Mouse (Mus musculus) limb, embryonic 10.5 days (tissue): ENCODE data around the gene Zfp280d. TPM values are rescaled to one million over a fixed set of nuclear protein-coding genes. Genes with fewer than 3 reads are reported as not detected.
"Not testable (repeated sequence)": the region's sequence is repeated elsewhere in the genome, so short reads cannot be mapped to it uniquely, and the experiment has no call there.

Experiments used
- DNase-seq: peaks from one replicate; pipeline ENCODE4 v3.0.0-alpha.2; 2017; ENCODE audit warnings: low spot score
- H3K27ac ChIP-seq: fragments of 300-500 bp; sonication (generic); 2 replicates; pipeline ENCODE4 v1.5.1; 2016; ENCODE audit warnings: mild to moderate bottlenecking
- H3K27me3 ChIP-seq: fragments of 300-500 bp; sonication (generic); 2 replicates; pipeline ENCODE4 v1.6.1; 2016; ENCODE audit warnings: low read depth, mild to moderate bottlenecking; ENCODE audit not compliant: poor library complexity, severe bottlenecking
- H3K36me3 ChIP-seq: fragments of 300-500 bp; sonication (generic); 2 replicates; pipeline ENCODE4 v1.6.1; 2016; ENCODE audit warnings: mild to moderate bottlenecking, moderate library complexity
- H3K4me1 ChIP-seq: fragments of 300-500 bp; sonication (generic); 2 replicates; pipeline ENCODE4 v1.6.1; 2016
- H3K4me3 ChIP-seq: fragments of 300-500 bp; sonication (generic); 2 replicates; pipeline ENCODE4 v1.5.1; 2016; ENCODE audit warnings: mild to moderate bottlenecking, moderate library complexity
- H3K9me3 ChIP-seq: fragments of 300-500 bp; sonication (generic); replicated peaks from 2 replicates; pipeline ENCODE4 v1.6.1; 2016; ENCODE audit warnings: mild to moderate bottlenecking
- WGBS: fragments of 180-500 bp; shearing (Covaris S2); methylation state at CpG from one replicate; pipeline ENCODE4 v1.1.7; 2016; 5-methylcytosine and 5-hydroxymethylcytosine counted together
- polyA plus RNA-seq: library from polyadenylated mRNA; unstranded; fragments of >200 nt; fragmentation: Nextera tagmentation; extraction: Ambion mirVana; gene quantifications from 2 replicates; pipeline ENCODE4 v1.2.1, GENCODE M21; 2016

The Zfp280d gene
- polyA plus RNA-seq, 1 experiment from 2014 or later: 51.8 TPM

- Histone ChIP-seq H3K4me1 (no peaks in the 10 kb centered on the region), H3K36me3 (no peaks in the 10 kb centered on the region), H3K27ac (no peak overlapping the region), H3K4me3 (no peak overlapping the region), H3K27me3 (no peaks in the 10 kb centered on the region), H3K9me3 (no peaks in the 10 kb centered on the region)
- DNase-seq: no peak
- 85% methylated on average over 7 of the region's 7 CpGs for WGBS
Measured at GRCm38 (mm10) chr9:72385786-72386185, 111.1 kb downstream of the Zfp280d start.

DNA sequence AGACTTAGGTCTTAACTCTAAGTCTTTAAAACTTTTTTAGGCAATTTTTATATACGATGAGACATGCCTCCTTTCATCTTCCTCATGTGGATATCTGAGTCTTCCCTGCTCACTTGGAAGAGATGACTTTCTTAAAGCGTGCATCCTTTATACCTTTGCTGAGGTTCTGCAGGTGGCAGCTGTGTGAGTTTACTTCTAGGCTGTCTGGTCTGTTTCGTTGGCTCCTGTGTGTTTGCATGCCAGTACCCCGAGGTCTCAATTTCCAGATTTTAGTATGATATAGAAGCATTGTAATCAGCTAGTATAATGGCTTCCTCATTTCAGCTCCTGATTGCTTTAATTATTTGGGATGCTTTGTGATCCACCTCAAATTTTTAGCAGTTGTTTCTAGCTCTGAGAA is 114.3 kb downstream of the Zfp280d start:
- H3K27me3 ChIP-seq: no peaks in the 10 kb centered on the region
- H3K9me3 ChIP-seq: no peaks in the 10 kb centered on the region
- H3K4me3 ChIP-seq: no peak overlapping the region
- no peak overlapping the region for H3K27ac ChIP-seq
- no peaks in the 10 kb centered on the region for H3K36me3 ChIP-seq
- no peak for DNase-seq
- WGBS: 88% methylated on average over 4 of the region's 4 CpGs
- H3K4me1 ChIP-seq: peaks cover 15% of the 10 kb centered on the region

- no peak overlapping the region for H3K27ac ChIP-seq
- 80% methylated on average over 14 of the region's 14 CpGs for WGBS
- no peak overlapping the region for H3K4me3 ChIP-seq
- H3K36me3 ChIP-seq: no peaks in the 10 kb centered on the region
- H3K4me1 ChIP-seq: peaks cover 15% of the 10 kb centered on the region
- no peaks in the 10 kb centered on the region for H3K9me3 ChIP-seq
- no peaks in the 10 kb centered on the region for H3K27me3 ChIP-seq
- DNase-seq: no peak
Measured at GRCm38 (mm10) chr9:72389431-72390002, 114.9 kb downstream of the Zfp280d start.

- DNase-seq: no peak
- Histone ChIP-seq H3K4me3 (no peak overlapping the region), H3K36me3 (no peaks in the 10 kb centered on the region), H3K9me3 (no peaks in the 10 kb centered on the region), H3K27me3 (no peaks in the 10 kb centered on the region), H3K27ac (no peak overlapping the region), H3K4me1 (peaks cover 22% of the 10 kb centered on the region)
- WGBS: 91% methylated on average over 12 of the region's 12 CpGs
Measured at GRCm38 (mm10) chr9:72390321-72391077, 115.8 kb downstream of the Zfp280d start.

GRCm38 (mm10) chr9:72392686-72393085 is 118.0 kb downstream of the Zfp280d start:
- Histone ChIP-seq H3K36me3 (no peaks in the 10 kb centered on the region), H3K4me1 (peaks cover 22% of the 10 kb centered on the region), H3K4me3 (no peak overlapping the region), H3K9me3 (no peaks in the 10 kb centered on the region), H3K27me3 (no peaks in the 10 kb centered on the region), H3K27ac (no peak overlapping the region)
- no peak for DNase-seq
- WGBS: 80% methylated on average over 7 of the region's 7 CpGs

DNA sequence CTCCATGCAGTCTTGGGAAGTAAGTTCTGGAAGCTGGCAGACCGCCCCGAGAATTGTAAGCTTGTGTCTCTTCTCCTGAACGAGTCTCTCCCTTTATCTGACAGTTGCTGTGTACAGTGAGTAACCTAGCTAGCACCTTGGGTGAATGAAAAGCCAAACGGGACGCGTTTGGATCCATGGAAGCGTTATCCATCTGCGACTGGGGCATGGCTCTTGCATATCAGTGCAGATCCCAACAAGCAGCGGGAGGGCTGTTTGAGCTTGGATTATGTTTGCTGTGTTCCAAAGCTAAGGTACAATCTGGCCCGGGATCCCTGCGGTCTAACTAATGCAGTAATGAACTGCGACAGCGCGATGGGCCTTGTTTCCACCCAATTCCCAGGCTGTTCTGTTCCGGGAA is 118.6 kb downstream of the Zfp280d start:
- 89% methylated on average over 15 of the region's 15 CpGs for WGBS
- Histone ChIP-seq H3K4me1 (peaks cover 22% of the 10 kb centered on the region), H3K27me3 (no peaks in the 10 kb centered on the region), H3K9me3 (no peaks in the 10 kb centered on the region), H3K27ac (no peak overlapping the region), H3K4me3 (no peak overlapping the region), H3K36me3 (no peaks in the 10 kb centered on the region)
- no peak for DNase-seq

GRCm38 (mm10) chr9:72393869-72394341 is 119.2 kb downstream of the Zfp280d start:
- Histone ChIP-seq H3K27me3 (no peaks in the 10 kb centered on the region), H3K27ac (no peak overlapping the region), H3K36me3 (no peaks in the 10 kb centered on the region), H3K4me3 (no peak overlapping the region), H3K9me3 (no peaks in the 10 kb centered on the region), H3K4me1 (peaks cover 22% of the 10 kb centered on the region)
- WGBS: 84% methylated on average over 8 of the region's 8 CpGs
- DNase-seq: no peak

- H3K4me1 ChIP-seq: peaks cover 2% of the 10 kb centered on the region; the same call in 1 of the 2 replicates
- H3K36me3 ChIP-seq: no peaks in the 10 kb centered on the region
- no peak overlapping the region for H3K4me3 ChIP-seq
- no peaks in the 10 kb centered on the region for H3K9me3 ChIP-seq
- DNase-seq: no peak
- no peaks in the 10 kb centered on the region for H3K27me3 ChIP-seq
- H3K27ac ChIP-seq: no peak overlapping the region
- WGBS: 54% methylated on average over 4 of the region's 4 CpGs
Measured at GRCm38 (mm10) chr9:72400121-72400520, 125.5 kb downstream of the Zfp280d start.

GRCm38 (mm10) chr9:72401769-72402168 is 127.1 kb downstream of the Zfp280d start:
- DNase-seq: not testable (repeated sequence)
- whole genome bisulfite sequencing: 67% methylated on average over 4 of the region's 4 CpGs

DNA sequence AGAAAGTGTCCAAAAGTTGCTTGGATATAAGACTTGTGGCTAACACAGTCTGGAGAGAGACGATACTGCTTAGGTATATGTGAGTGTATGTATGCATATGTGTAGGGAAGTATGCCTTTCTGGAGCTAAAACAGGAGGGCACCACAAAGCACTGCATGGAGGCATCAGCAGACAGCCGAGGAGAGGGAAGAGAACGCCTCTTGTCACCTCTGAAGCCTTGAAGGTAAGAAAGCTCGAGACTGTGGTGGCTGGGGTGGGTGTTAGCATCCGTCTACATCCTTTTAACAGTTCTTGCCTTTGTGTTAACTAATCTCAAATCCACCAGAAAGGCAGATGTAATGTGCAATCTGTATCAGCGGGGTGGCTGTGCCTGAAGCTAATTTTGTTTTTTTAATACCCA is 128.8 kb downstream of the Zfp280d start:
- Histone ChIP-seq H3K4me1 (peaks cover 4% of the 10 kb centered on the region), H3K36me3 (no peaks in the 10 kb centered on the region), H3K9me3 (no peaks in the 10 kb centered on the region), H3K27ac (no peak overlapping the region), H3K4me3 (no peak overlapping the region), H3K27me3 (no peaks in the 10 kb centered on the region)
- WGBS: 78% methylated on average over 6 of the region's 6 CpGs
- no peak for DNase-seq

More at GRCm38 (mm10) chr9:72401769-72402168, 127.1 kb downstream of the Zfp280d start:
- H3K9me3 ChIP-seq, H3K4me1 ChIP-seq, H3K36me3 ChIP-seq, H3K27me3 ChIP-seq, H3K27ac ChIP-seq, H3K4me3 ChIP-seq: not testable (repeated sequence)

DNA sequence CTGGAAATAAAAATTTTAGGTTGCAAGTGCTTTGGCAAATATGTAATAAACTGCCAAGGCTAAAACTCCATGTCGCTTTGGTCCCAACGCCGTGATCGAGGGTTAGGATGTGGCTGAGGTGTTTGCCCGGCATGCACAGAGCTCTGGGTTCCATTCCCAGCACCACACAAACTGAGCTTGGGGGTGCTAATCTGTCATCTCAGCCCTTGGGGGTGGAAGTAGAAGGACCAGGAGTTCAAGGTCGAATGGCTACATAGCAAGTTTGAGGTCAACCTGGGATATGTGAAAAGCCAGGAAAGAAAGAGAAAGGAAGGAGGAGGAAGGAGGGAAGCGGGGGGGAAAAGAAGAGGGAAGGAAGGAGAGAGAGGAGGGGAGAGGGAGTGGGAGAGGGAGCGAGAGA is 129.8 kb downstream of the Zfp280d start:
- H3K9me3 ChIP-seq: no peaks in the 10 kb centered on the region
- 90% methylated on average over 8 of the region's 8 CpGs for WGBS
- no peaks in the 10 kb centered on the region for H3K27me3 ChIP-seq
- no peaks in the 10 kb centered on the region for H3K36me3 ChIP-seq
- no peak overlapping the region for H3K27ac ChIP-seq
- H3K4me3 ChIP-seq: no peak overlapping the region
- DNase-seq: no peak
- peaks cover 4% of the 10 kb centered on the region for H3K4me1 ChIP-seq

GRCm38 (mm10) chr9:72404934-72405333 is 130.3 kb downstream of the Zfp280d start:
- WGBS: 72% methylated on average over 3 of the region's 3 CpGs
- DNase-seq: no peak
- H3K27ac ChIP-seq: no peak overlapping the region
- H3K4me3 ChIP-seq: no peak overlapping the region
- no peaks in the 10 kb centered on the region for H3K36me3 ChIP-seq
- no peaks in the 10 kb centered on the region for H3K27me3 ChIP-seq
- H3K9me3 ChIP-seq: no peaks in the 10 kb centered on the region
- peaks cover 4% of the 10 kb centered on the region for H3K4me1 ChIP-seq

DNA sequence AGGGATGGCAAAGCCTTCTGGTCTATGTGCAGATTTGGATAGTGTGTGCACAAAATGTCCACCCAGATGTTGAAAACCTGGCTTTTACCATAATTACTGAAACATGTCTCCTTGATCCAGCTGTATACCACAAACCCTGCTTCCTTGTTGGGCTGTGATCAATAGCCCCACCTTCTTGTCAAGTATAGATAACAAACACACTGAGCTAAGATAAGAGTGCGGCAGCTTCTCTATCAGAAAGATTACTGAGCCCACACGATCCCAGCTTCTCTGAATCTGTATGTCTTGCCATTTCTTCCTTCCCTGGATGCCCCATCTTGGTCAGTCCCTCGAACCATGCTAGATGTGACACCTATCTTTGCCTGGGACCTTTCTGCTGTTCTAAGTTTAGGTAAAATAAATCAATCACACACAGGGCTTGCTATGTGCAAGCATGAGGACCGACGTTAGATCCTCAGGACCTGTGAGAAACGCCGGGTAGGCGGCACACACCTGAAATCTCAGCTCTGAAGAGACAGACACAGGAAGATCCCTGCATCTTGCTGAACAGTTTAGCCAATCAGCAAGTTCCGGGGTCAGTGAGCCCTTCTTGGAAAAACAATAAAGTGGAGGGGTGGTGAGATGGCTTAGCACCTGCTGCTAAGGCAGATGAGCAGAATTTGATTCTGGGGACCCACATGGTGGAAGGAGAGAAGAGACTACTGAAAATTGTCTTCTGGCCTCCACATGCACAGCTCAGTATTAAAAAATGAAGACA is 131.4 kb downstream of the Zfp280d start:
- H3K4me3 ChIP-seq: no peak overlapping the region
- H3K27me3 ChIP-seq: no peaks in the 10 kb centered on the region
- no peaks in the 10 kb centered on the region for H3K36me3 ChIP-seq
- H3K9me3 ChIP-seq: no peaks in the 10 kb centered on the region
- no peak overlapping the region for H3K27ac ChIP-seq
- DNase-seq: no peak
- H3K4me1 ChIP-seq: peaks cover 4% of the 10 kb centered on the region
- 88% methylated on average over 9 of the region's 9 CpGs for WGBS
